Mouse (Mus musculus) neutrophil, adult 83 days (primary cell): ENCODE measurements around the gene Kctd3. TPM values are rescaled to one million over a fixed set of nuclear protein-coding genes. Genes with fewer than 3 reads are reported as not detected.

Experiments
- total RNA-seq, 2 experiments: library from RNA; stranded (reverse); gene quantifications; one replicate each; pipeline ENCODE4 v1.2.4; 2023

The Kctd3 gene
- 10 to 100 TPM; 11.2 to 12.7 TPM for total RNA-seq

DNA sequence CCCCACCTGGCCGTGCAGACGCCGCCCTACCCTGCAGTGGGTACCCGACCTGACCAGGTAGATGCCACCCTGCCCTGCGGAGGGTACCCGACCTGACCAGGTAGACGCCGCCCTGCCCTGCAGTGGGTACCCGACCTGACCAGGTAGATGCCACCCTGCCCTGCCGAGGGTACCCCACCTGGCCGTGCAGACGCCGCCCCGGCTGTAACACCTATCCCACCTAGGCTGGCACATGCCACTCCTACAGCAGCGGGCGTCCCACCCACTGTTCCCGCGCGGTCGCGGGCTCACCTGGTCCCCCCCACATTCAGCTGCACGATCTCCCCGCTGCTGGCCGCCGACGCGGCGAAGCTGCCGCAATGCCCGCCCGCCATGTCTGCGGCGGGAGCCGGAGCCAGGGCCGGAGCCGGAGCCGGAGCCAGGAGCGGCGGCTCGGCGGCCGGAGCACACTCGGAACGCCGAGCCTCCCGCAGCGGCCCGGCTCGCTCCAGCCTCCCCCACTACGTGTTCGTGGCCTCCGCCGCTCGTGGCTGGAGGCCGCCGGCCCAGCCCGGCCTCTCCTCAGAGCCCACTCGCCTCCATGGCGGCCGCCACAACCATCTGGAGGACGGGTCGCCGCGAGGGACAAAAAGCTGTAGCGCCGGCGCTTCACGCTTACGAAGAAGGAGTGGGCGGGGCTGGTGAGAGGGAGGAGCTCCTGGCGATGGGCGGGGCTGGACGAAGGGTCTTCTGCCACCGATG, at the start of gene Kctd3:
TSS of gene Kctd3 (minus strand) at position 603 of the 741 bp plus-strand sequence.

